Mouse (Mus musculus) myocyte (in vitro differentiated cells): ENCODE measurements around the gene Scn4b.

Experiments
- CEBPB ChIP-seq: IDR thresholded peaks from 2 replicates; pipeline ENCODE4 v1.6.1; 2011; ENCODE audit warnings: mild to moderate bottlenecking, moderate library complexity; ENCODE audit not compliant: poor library complexity, insufficient read depth, severe bottlenecking
- E2F4 ChIP-seq: IDR thresholded peaks from one replicate; pipeline ENCODE4 v1.6.1; 2011; ENCODE audit warnings: mild to moderate bottlenecking, control low read depth, moderate library complexity; ENCODE audit not compliant: insufficient read depth
- MAX ChIP-seq: IDR thresholded peaks from one replicate; pipeline ENCODE4 v1.6.1; 2011; ENCODE audit warnings: low read depth, mild to moderate bottlenecking, control low read depth
- MYOD1 ChIP-seq, 3 experiments: IDR thresholded peaks; one replicate each; pipeline ENCODE4 v1.6.1; 2011; ENCODE audit warnings: control low read depth in 2 of 3, low read depth in 2 of 3, mild to moderate bottlenecking in 2 of 3, moderate library complexity in 1 of 3; ENCODE audit not compliant: insufficient read length in 2 of 3, control insufficient read depth in 1 of 3
- MYOG ChIP-seq, 3 experiments: IDR thresholded peaks; one replicate each; pipeline ENCODE4 v1.6.1; 2011; ENCODE audit warnings: control low read depth in 2 of 3, low read depth in 2 of 3, mild to moderate bottlenecking in 2 of 3; ENCODE audit not compliant: insufficient read length in 2 of 3, control insufficient read depth in 1 of 3, insufficient read depth in 1 of 3
- POLR2A ChIP-seq: IDR thresholded peaks from one replicate; pipeline ENCODE4 v1.6.1; 2011; ENCODE audit warnings: low read depth, mild to moderate bottlenecking, control low read depth, moderate library complexity; ENCODE audit not compliant: insufficient read length
- POLR2AphosphoS2 ChIP-seq: IDR thresholded peaks from one replicate; pipeline ENCODE4 v1.6.1; 2011; ENCODE audit warnings: low read depth, control low read depth; ENCODE audit not compliant: insufficient read length
- TCF12 ChIP-seq: IDR thresholded peaks from one replicate; pipeline ENCODE4 v1.6.1; 2011; ENCODE audit warnings: mild to moderate bottlenecking, control low read depth; ENCODE audit not compliant: poor library complexity, insufficient read depth, severe bottlenecking
- TCF3 ChIP-seq: IDR thresholded peaks from one replicate; pipeline ENCODE4 v1.6.1; 2011; ENCODE audit warnings: low read depth, control low read depth; ENCODE audit not compliant: insufficient read length
- USF1 ChIP-seq: IDR thresholded peaks from one replicate; pipeline ENCODE4 v1.6.1; 2011; ENCODE audit warnings: low read depth, mild to moderate bottlenecking, control low read depth, moderate library complexity

GRCm38 (mm10) chr9:45145533-45146266 is 7.5 kb downstream of the Scn4b start:
- TF ChIP-seq POLR2A (no peak), USF1 (no peak), CEBPB (no peak), TCF12 (no peak), MAX (no peak), POLR2AphosphoS2 (no peak), E2F4 (no peak), MYOD1 (IDR thresholded peaks at IDR 0.05; ENCODE audit: control insufficient read depth in 1 of 3, insufficient read length in 2 of 3, low read depth in 2 of 3) (no peak), TCF3 (no peak), MYOG (IDR thresholded peaks at IDR 0.05; ENCODE audit: control insufficient read depth in 1 of 3, insufficient read depth in 1 of 3, insufficient read length in 2 of 3, low read depth in 2 of 3) (no peak)
